Mouse (Mus musculus): Measurements from ENCODE around the gene Prokr2. TPM values are rescaled to one million over a fixed set of nuclear protein-coding genes. Genes with fewer than 3 reads are reported as not detected.

Prokr2 gene
- polyA plus RNA-seq, 1 experiment = 0.02 TPM

GRCm38 (mm10) chr2:132378602-132379150, 6.6 kb downstream of the Prokr2 start:
- TF ChIP-seq POLR2A (IDR thresholded peaks at IDR 0.05; ENCODE audit: control insufficient read depth, low read depth, low read length) = no peak
- TF ChIP-seq CTCF (IDR thresholded peaks at IDR 0.05; ENCODE audit: control insufficient read depth, insufficient read depth, insufficient replicate concordance, low read depth, low read length) = no peak
- Histone ChIP-seq H3K4me3 (ENCODE audit: control insufficient read depth, low read depth, low read length) (no peak overlapping the region), H3K27me3 (ENCODE audit: control insufficient read depth, insufficient read depth, low read length) (no peaks in the 10 kb centered on the region), H3K4me1 (ENCODE audit: control insufficient read depth, insufficient read depth, low read length) (peaks cover 2% of the 10 kb centered on the region; the same call in 1 of the 2 replicates), H3K36me3 (ENCODE audit: control insufficient read depth, insufficient read depth, low read length) (no peaks in the 10 kb centered on the region), H3K27ac (ENCODE audit: control insufficient read depth, insufficient read depth, low read depth, low read length) (no peak overlapping the region)

- no peak for TF ChIP-seq CTCF (IDR thresholded peaks at IDR 0.05; ENCODE audit: control insufficient read depth, insufficient read depth, insufficient replicate concordance, low read depth, low read length)
- no peak for TF ChIP-seq POLR2A (IDR thresholded peaks at IDR 0.05; ENCODE audit: control insufficient read depth, low read depth, low read length)
- Histone ChIP-seq H3K4me1 (ENCODE audit: control insufficient read depth, insufficient read depth, low read length) (peaks cover 2% of the 10 kb centered on the region; the same call in 1 of the 2 replicates), H3K36me3 (ENCODE audit: control insufficient read depth, insufficient read depth, low read length) (no peaks in the 10 kb centered on the region), H3K27ac (ENCODE audit: control insufficient read depth, insufficient read depth, low read depth, low read length) (no peak overlapping the region), H3K4me3 (ENCODE audit: control insufficient read depth, low read depth, low read length) (no peak overlapping the region), H3K27me3 (ENCODE audit: control insufficient read depth, insufficient read depth, low read length) (no peaks in the 10 kb centered on the region)
Measured at GRCm38 (mm10) chr2:132377436-132377835, 7.8 kb downstream of the Prokr2 start.

- H3K36me3 ChIP-seq (ENCODE audit: control insufficient read depth, insufficient read depth, low read length) = no peaks in the 10 kb centered on the region
- no peak overlapping the region for H3K4me3 ChIP-seq (ENCODE audit: control insufficient read depth, low read depth, low read length)
- H3K27ac ChIP-seq (ENCODE audit: control insufficient read depth, insufficient read depth, low read depth, low read length) = no peak overlapping the region
- peaks cover 2% of the 10 kb centered on the region; the same call in 1 of the 2 replicates for H3K4me1 ChIP-seq (ENCODE audit: control insufficient read depth, insufficient read depth, low read length)
- no peaks in the 10 kb centered on the region for H3K27me3 ChIP-seq (ENCODE audit: control insufficient read depth, insufficient read depth, low read length)
- TF ChIP-seq CTCF (IDR thresholded peaks at IDR 0.05; ENCODE audit: control insufficient read depth, insufficient read depth, insufficient replicate concordance, low read depth, low read length) (no peak), POLR2A (IDR thresholded peaks at IDR 0.05; ENCODE audit: control insufficient read depth, low read depth, low read length) (no peak)
Measured at GRCm38 (mm10) chr2:132375721-132376120, 9.5 kb downstream of the Prokr2 start.

- Histone ChIP-seq H3K27me3 (ENCODE audit: control insufficient read depth, insufficient read depth, low read length) (no peaks in the 10 kb centered on the region), H3K36me3 (ENCODE audit: control insufficient read depth, insufficient read depth, low read length) (no peaks in the 10 kb centered on the region), H3K4me1 (ENCODE audit: control insufficient read depth, insufficient read depth, low read length) (peaks cover 2% of the 10 kb centered on the region; the same call in 1 of the 2 replicates), H3K27ac (ENCODE audit: control insufficient read depth, insufficient read depth, low read depth, low read length) (no peak overlapping the region), H3K4me3 (ENCODE audit: control insufficient read depth, low read depth, low read length) (no peak overlapping the region)
- no peak for TF ChIP-seq POLR2A (IDR thresholded peaks at IDR 0.05; ENCODE audit: control insufficient read depth, low read depth, low read length)
- TF ChIP-seq CTCF (IDR thresholded peaks at IDR 0.05; ENCODE audit: control insufficient read depth, insufficient read depth, insufficient replicate concordance, low read depth, low read length) = no peak
Measured at GRCm38 (mm10) chr2:132375135-132375534, 10.1 kb downstream of the Prokr2 start.

GRCm38 (mm10) chr2:132373748-132374147, 11.5 kb downstream of the Prokr2 start:
- Histone ChIP-seq H3K4me3 (ENCODE audit: control insufficient read depth, low read depth, low read length) (peak overlapping the region; percentile 37), H3K36me3 (ENCODE audit: control insufficient read depth, insufficient read depth, low read length) (no peaks in the 10 kb centered on the region), H3K27ac (ENCODE audit: control insufficient read depth, insufficient read depth, low read depth, low read length) (no peak overlapping the region), H3K27me3 (ENCODE audit: control insufficient read depth, insufficient read depth, low read length) (no peaks in the 10 kb centered on the region), H3K4me1 (ENCODE audit: control insufficient read depth, insufficient read depth, low read length) (peaks cover 2% of the 10 kb centered on the region; the same call in 1 of the 2 replicates)
- TF ChIP-seq POLR2A (IDR thresholded peaks at IDR 0.05; ENCODE audit: control insufficient read depth, low read depth, low read length) (no peak), CTCF (IDR thresholded peaks at IDR 0.05; ENCODE audit: control insufficient read depth, insufficient read depth, insufficient replicate concordance, low read depth, low read length) (no peak)

GRCm38 (mm10) chr2:132368433-132368832, 16.8 kb downstream of the Prokr2 start:
- Histone ChIP-seq H3K36me3 (ENCODE audit: control insufficient read depth, insufficient read depth, low read length) (no peaks in the 10 kb centered on the region), H3K27me3 (ENCODE audit: control insufficient read depth, insufficient read depth, low read length) (no peaks in the 10 kb centered on the region), H3K4me3 (ENCODE audit: control insufficient read depth, low read depth, low read length) (no peak overlapping the region), H3K27ac (ENCODE audit: control insufficient read depth, insufficient read depth, low read depth, low read length) (no peak overlapping the region), H3K4me1 (ENCODE audit: control insufficient read depth, insufficient read depth, low read length) (no peaks in the 10 kb centered on the region)
- TF ChIP-seq POLR2A (IDR thresholded peaks at IDR 0.05; ENCODE audit: control insufficient read depth, low read depth, low read length) (no peak), CTCF (IDR thresholded peaks at IDR 0.05; ENCODE audit: control insufficient read depth, insufficient read depth, insufficient replicate concordance, low read depth, low read length) (no peak)

- Histone ChIP-seq H3K4me3 (ENCODE audit: control insufficient read depth, low read depth, low read length) (no peak overlapping the region), H3K36me3 (ENCODE audit: control insufficient read depth, insufficient read depth, low read length) (no peaks in the 10 kb centered on the region), H3K27ac (ENCODE audit: control insufficient read depth, insufficient read depth, low read depth, low read length) (no peak overlapping the region)
Measured at GRCm38 (mm10) chr2:132343846-132344245, 41.4 kb downstream of the Prokr2 start.

More at GRCm38 (mm10) chr2:132343846-132344245, 41.4 kb downstream of the Prokr2 start:
- Histone ChIP-seq H3K27me3 (ENCODE audit: control insufficient read depth, insufficient read depth, low read length) (no peaks in the 10 kb centered on the region), H3K4me1 (ENCODE audit: control insufficient read depth, insufficient read depth, low read length) (no peaks in the 10 kb centered on the region)
- TF ChIP-seq CTCF (IDR thresholded peaks at IDR 0.05; ENCODE audit: control insufficient read depth, insufficient read depth, insufficient replicate concordance, low read depth, low read length) (no peak), POLR2A (IDR thresholded peaks at IDR 0.05; ENCODE audit: control insufficient read depth, low read depth, low read length) (no peak)

Data from testis, adult 2 months (tissue).